Mouse (Mus musculus) cerebellum, adult 11-12 months (tissue): ENCODE results near the gene Dmp1.

Source experiments
- DNase-seq: peaks from one replicate; pipeline ENCODE4 v3.0.0; 2022

Gene Dmp1

GRCm38 (mm10) chr5:104263014-104263776 lies 60.8 kb downstream of the Dmp1 start:
- DNase-seq = no peak
